Mouse (Mus musculus) megakaryocyte, embryonic 14.5 days (primary cell): ENCODE measurements around the gene Igf2bp3. TPM values are rescaled to one million over a fixed set of nuclear protein-coding genes. Genes with fewer than 3 reads are reported as not detected.
A peak's percentile ranks its signal among the peaks of the same experiment; 100 is the strongest.

ENCODE experiments used
- H3K27me3 ChIP-seq: replicated peaks from 2 replicates; pipeline ENCODE3; 2012; ENCODE audit warnings: inconsistent platforms
- H3K36me3 ChIP-seq: replicated peaks from 2 replicates; pipeline ENCODE3; 2012; ENCODE audit warnings: low read length, inconsistent platforms, mixed read lengths
- H3K4me1 ChIP-seq: 2 replicates; pipeline ENCODE4 v1.6.1; 2012; ENCODE audit warnings: inconsistent platforms
- H3K4me3 ChIP-seq: replicated peaks from 2 replicates; pipeline ENCODE3; 2012; ENCODE audit warnings: moderate library complexity, mild to moderate bottlenecking, inconsistent platforms
- H3K9me3 ChIP-seq: 2 replicates; pipeline ENCODE4 v1.6.1; 2012; ENCODE audit warnings: inconsistent platforms
- FLI1 ChIP-seq: IDR thresholded peaks from 2 replicates; pipeline ENCODE4 v1.6.1; 2012; ENCODE audit warnings: low read length, inconsistent platforms, mixed read lengths
- GATA1 ChIP-seq: IDR thresholded peaks from 3 replicates; pipeline ENCODE4 v1.6.1; 2012; ENCODE audit warnings: mixed read lengths, low read length, inconsistent platforms, borderline replicate concordance
- polyA plus RNA-seq: library from polyadenylated mRNA; stranded (reverse); fragments of >175 nt; gene quantifications from 2 replicates; pipeline ENCODE4 v1.2.3, GENCODE M21; 2012; ENCODE audit warnings: low replicate concordance; ENCODE audit not compliant: insufficient read depth

Igf2bp3 gene
- polyA plus RNA-seq, 1 experiment: 11.9 TPM

- Histone ChIP-seq H3K36me3 (no peaks in the 10 kb centered on the region), H3K27me3 (peaks cover 34% of the 10 kb centered on the region), H3K4me1 (peaks cover 20% of the 10 kb centered on the region), H3K4me3 (no peak overlapping the region), H3K9me3 (peaks cover 4% of the 10 kb centered on the region; the same call in 1 of the 2 replicates)
- TF ChIP-seq GATA1 (no peak), FLI1 (no peak)
These were observed 159.5 kb downstream of the Igf2bp3 start for GRCm38 (mm10) chr6:49055256-49055733.

DNA sequence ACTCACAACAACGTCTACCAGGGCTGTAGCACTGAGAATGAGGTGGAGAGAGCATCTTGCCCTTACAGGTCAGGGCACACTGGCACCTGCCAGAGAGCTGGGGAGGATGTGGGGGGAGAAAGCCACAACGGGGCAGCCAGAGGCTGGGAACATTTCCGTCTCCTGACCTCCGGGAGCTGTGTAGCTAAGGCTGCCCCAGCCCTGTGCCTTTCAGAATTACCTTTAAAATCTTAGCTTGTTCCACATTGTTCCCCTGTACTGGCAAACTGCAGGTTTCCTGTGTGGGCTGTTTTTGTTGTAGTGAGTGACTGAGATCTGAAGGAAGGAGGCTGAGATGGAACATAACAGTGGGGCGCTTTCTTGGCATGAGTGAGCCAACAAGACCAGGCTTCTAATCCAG is 162.6 kb downstream of the Igf2bp3 start:
- TF ChIP-seq FLI1: no peak
- TF ChIP-seq GATA1: no peak
- Histone ChIP-seq H3K9me3 (peaks cover 4% of the 10 kb centered on the region; the same call in 1 of the 2 replicates), H3K27me3 (peaks cover 41% of the 10 kb centered on the region), H3K4me3 (no peak overlapping the region), H3K36me3 (no peaks in the 10 kb centered on the region), H3K4me1 (peaks cover 16% of the 10 kb centered on the region)

DNA sequence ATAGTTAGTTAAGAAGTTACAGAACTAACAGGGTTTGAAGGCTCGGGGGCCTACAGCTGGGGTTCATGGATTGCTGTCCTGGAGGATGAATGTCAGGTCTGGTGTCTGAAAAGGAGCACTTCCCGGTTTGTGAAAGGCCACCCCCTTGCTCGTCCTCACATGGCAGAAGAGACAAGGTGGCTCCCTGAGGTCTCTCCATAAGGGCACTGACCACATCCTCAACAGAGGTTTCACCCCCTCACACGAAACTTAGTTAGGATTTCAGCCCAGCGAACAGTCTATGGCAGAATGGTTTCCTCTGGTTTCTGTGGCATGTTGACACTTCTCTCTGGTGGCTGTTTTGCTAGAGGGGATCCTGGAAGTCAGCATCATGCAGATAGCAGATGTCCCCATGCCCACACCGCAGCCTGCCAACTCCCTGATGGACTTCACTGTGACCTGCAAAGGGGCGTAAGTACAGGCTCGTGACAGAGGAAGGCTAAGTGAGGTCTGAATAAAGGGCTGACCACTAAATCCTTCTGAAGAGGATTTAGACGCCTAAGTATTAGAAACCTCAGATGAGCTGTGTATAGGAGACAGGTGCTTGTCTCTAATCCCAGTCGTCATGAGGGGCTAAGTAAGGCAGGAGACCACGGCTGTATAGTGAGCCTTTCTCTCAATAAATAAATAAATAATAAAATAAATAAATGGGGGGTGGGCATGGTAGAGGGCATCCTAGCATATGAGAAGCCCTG is 163.9 kb downstream of the Igf2bp3 start:
- Histone ChIP-seq H3K36me3 (no peaks in the 10 kb centered on the region), H3K4me3 (no peak overlapping the region), H3K27me3 (peaks cover 42% of the 10 kb centered on the region), H3K9me3 (peaks cover 4% of the 10 kb centered on the region; the same call in 1 of the 2 replicates), H3K4me1 (peaks cover 16% of the 10 kb centered on the region)
- TF ChIP-seq FLI1: no peak
- no peak for TF ChIP-seq GATA1

- Histone ChIP-seq H3K36me3 (no peaks in the 10 kb centered on the region), H3K4me1 (peaks cover 20% of the 10 kb centered on the region), H3K9me3 (no peaks in the 10 kb centered on the region), H3K27me3 (peaks cover 42% of the 10 kb centered on the region), H3K4me3 (no peak overlapping the region)
- TF ChIP-seq GATA1: no peak
- TF ChIP-seq FLI1: no peak
These were observed 166.4 kb downstream of the Igf2bp3 start for GRCm38 (mm10) chr6:49048395-49048794.

- Histone ChIP-seq H3K4me1 (peaks cover 18% of the 10 kb centered on the region), H3K36me3 (no peaks in the 10 kb centered on the region), H3K9me3 (no peaks in the 10 kb centered on the region), H3K4me3 (no peak overlapping the region), H3K27me3 (peaks cover 41% of the 10 kb centered on the region)
- TF ChIP-seq FLI1: no peak
- no peak for TF ChIP-seq GATA1
These were observed 166.9 kb downstream of the Igf2bp3 start for GRCm38 (mm10) chr6:49047848-49048247.

DNA sequence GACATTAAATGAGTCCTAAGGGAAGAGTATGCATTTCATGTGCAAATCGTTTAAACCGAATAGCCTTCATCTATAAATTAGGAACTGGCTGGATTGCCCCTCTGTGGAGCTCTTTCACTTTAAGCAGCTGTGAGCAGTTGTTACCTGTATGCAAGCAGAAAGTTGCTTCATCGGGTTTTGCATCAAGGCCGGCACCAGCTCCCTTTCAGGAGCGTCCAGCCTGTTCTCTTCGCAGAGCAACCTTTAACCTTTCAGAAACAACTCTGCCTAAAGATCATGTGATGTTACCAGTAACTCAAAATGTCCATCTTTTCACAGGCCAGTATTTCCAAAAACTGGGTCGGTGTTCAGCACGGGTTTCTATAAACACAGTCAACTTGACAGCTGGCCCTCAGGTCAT is 167.8 kb downstream of the Igf2bp3 start:
- no peaks in the 10 kb centered on the region for H3K9me3 ChIP-seq
- TF ChIP-seq GATA1 (no peak), FLI1 (no peak)
- peaks cover 39% of the 10 kb centered on the region for H3K27me3 ChIP-seq
- H3K36me3 ChIP-seq: no peaks in the 10 kb centered on the region
- H3K4me3 ChIP-seq: no peak overlapping the region
- H3K4me1 ChIP-seq: peaks cover 14% of the 10 kb centered on the region

- TF ChIP-seq GATA1 (no peak), FLI1 (no peak)
- Histone ChIP-seq H3K9me3 (no peaks in the 10 kb centered on the region), H3K4me1 (peaks cover 10% of the 10 kb centered on the region), H3K4me3 (no peak overlapping the region), H3K36me3 (no peaks in the 10 kb centered on the region), H3K27me3 (peaks cover 35% of the 10 kb centered on the region)
These were observed 168.3 kb downstream of the Igf2bp3 start for GRCm38 (mm10) chr6:49046502-49046901.

DNA sequence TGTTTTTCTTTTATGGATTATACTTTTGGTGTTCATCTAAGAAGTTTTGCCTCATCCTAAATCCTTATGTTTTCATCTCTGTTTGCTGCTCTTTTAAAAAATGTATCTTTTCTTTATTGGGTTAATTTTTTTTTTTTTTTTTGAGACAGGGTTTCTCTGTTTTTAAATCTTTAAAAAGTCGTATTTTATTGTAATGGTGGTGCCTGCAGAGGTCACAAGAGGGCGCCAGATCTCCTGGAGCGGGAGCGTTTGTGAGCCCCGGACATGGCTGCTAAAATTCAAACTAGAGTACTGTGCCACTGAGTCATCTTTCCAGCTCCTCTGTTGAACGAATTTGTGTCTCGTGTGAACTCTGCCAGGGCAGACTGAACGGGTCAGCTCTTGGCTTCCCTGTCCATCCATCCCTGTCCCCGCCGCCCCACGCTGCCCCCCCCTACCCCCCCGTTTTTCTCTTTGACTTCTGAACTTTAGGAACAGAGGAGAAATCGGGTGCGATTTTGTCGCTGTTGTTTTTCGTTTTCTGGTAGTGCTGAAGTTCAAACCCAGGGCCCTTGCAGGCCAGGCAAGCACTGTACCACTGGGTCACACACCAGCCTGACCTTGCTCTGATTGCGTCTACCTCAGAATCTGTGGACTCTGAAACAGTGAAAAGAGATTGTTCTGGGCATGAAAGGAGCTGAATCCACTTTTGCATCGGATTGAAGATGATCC is 175.1 kb downstream of the Igf2bp3 start:
- Histone ChIP-seq H3K9me3 (no peaks in the 10 kb centered on the region), H3K36me3 (no peaks in the 10 kb centered on the region), H3K4me1 (peaks cover 25% of the 10 kb centered on the region), H3K27me3 (peaks cover 53% of the 10 kb centered on the region), H3K4me3 (peak overlapping the region; percentile 87)
- TF ChIP-seq FLI1: no peak
- no peak for TF ChIP-seq GATA1

- TF ChIP-seq FLI1 (no peak), GATA1 (no peak)
- Histone ChIP-seq H3K9me3 (no peaks in the 10 kb centered on the region), H3K4me1 (peaks cover 21% of the 10 kb centered on the region), H3K27me3 (peaks cover 61% of the 10 kb centered on the region), H3K36me3 (no peaks in the 10 kb centered on the region), H3K4me3 (peak overlapping the region; percentile 83)
These were observed 177.5 kb downstream of the Igf2bp3 start for GRCm38 (mm10) chr6:49037268-49037662.
